8 mouse cellular contexts compared by ENCODE assay signal in genomic region chr10:89685391-89686138, GRCm38 (mm10). TPM values are rescaled to one million over a fixed set of nuclear protein-coding genes. Genes with fewer than 3 reads are reported as not detected.
A peak's percentile ranks its signal among the peaks of the same experiment; 100 is the strongest.
DNase-seq lines count a peak whose midpoint lies in the region; ATAC-seq and TF ChIP-seq lines count a peak whose summit lies in the region.

No protein-coding gene starts in this region.

- H3K36me3 ChIP-seq in MEL (ENCODE audit: control insufficient read depth in 1 of 2, insufficient read depth in 2 of 2, low read length in 2 of 2): peaks cover 0 to 37% of the 10 kb centered on the region in 2 experiments; a peak in 2 of 4 replicates
- no peaks in the 10 kb centered on the region for H3K36me3 ChIP-seq in hindbrain, embryonic 11.5 days (ENCODE audit: control insufficient read depth, insufficient read depth, low read length)
- H3K36me3 ChIP-seq in liver, embryonic 13.5 days: peaks cover 6% of the 10 kb centered on the region; the same call in 1 of the 2 replicates
- H3K36me3 ChIP-seq in neural tube, embryonic 15.5 days: no peaks in the 10 kb centered on the region

- peaks cover 39% of the 10 kb centered on the region for H3K79me2 ChIP-seq in MEL (ENCODE audit: control insufficient read depth, insufficient read depth, low read length, poor library complexity)

- no peaks in the 10 kb centered on the region for H3K27me3 ChIP-seq in MEL (ENCODE audit: control insufficient read depth in 1 of 2, insufficient read depth in 2 of 2, low read length in 2 of 2)
- no peaks in the 10 kb centered on the region for H3K27me3 ChIP-seq in hindbrain, embryonic 11.5 days (ENCODE audit: control insufficient read depth, insufficient read depth, low read length)
- no peaks in the 10 kb centered on the region for H3K27me3 ChIP-seq in liver, embryonic 13.5 days
- H3K27me3 ChIP-seq in neural tube, embryonic 15.5 days (replicated peaks): no peaks in the 10 kb centered on the region

- TF ChIP-seq POLR2A in MEL (IDR thresholded peaks at IDR 0.05; ENCODE audit: control insufficient read depth in 1 of 2, insufficient read depth in 1 of 2, low read depth in 1 of 2, low read length in 2 of 2, poor library complexity in 1 of 2): no peak

- ATAC-seq in hindbrain, embryonic 11.5 days (ENCODE audit: low FRiP score): peak; percentile 83; the same call in 1 of the 2 replicates
- peak; percentile 69 for ATAC-seq in liver, embryonic 13.5 days (ENCODE audit: low read depth)
- peak; percentile 71 for ATAC-seq in neural tube, embryonic 15.5 days (ENCODE audit: low FRiP score)

- TF ChIP-seq CTCF in left cerebral cortex, adult 2 months (IDR thresholded peaks at IDR 0.05): no peak
- TF ChIP-seq CTCF in MEL (IDR thresholded peaks at IDR 0.05 in 2 of 3, conservative IDR thresholded peaks at IDR 0.05 in 1 of 3; ENCODE audit: control insufficient read depth in 1 of 3, insufficient read depth in 1 of 3, low read depth in 2 of 3, low read length in 3 of 3, poor library complexity in 1 of 3, severe bottlenecking in 1 of 3): no peak

- WGBS in hindbrain, embryonic 11.5 days: 3% methylated on average over 51 of the region's 51 CpGs
- 1% methylated on average over 51 of the region's 51 CpGs for WGBS in liver, embryonic 13.5 days (ENCODE audit: insufficient replicate concordance)
- 1% methylated on average over 51 of the region's 51 CpGs for WGBS in neural tube, embryonic 15.5 days

- peak overlapping the region; percentile 89 for H3K27ac ChIP-seq in left cerebral cortex, adult 2 months
- H3K27ac ChIP-seq in MEL (ENCODE audit: control insufficient read depth, low read depth, low read length): peak overlapping the region; percentile 40
- H3K27ac ChIP-seq in hindbrain, embryonic 11.5 days (ENCODE audit: low read depth, low read length): peak overlapping the region; percentile 40
- peak overlapping the region; percentile 84 for H3K27ac ChIP-seq in liver, embryonic 13.5 days
- H3K27ac ChIP-seq in neural tube, embryonic 15.5 days (replicated peaks): peak overlapping the region; percentile 83

- peak overlapping the region; percentile 96 for H3K4me3 ChIP-seq in left cerebral cortex, adult 2 months
- H3K4me3 ChIP-seq in MEL (ENCODE audit: control insufficient read depth in 1 of 2, insufficient read depth in 1 of 2, low read depth in 2 of 2, low read length in 2 of 2): peak overlapping the region; percentile 86 to 95
- peak overlapping the region; percentile 100 for H3K4me3 ChIP-seq in hindbrain, embryonic 11.5 days (ENCODE audit: low read depth, low read length)
- peak overlapping the region; percentile 97 for H3K4me3 ChIP-seq in liver, embryonic 13.5 days (replicated peaks)
- H3K4me3 ChIP-seq in neural tube, embryonic 15.5 days (replicated peaks): peak overlapping the region; percentile 69

- peaks cover 28 to 42% of the 10 kb centered on the region in 2 experiments for H3K4me1 ChIP-seq in MEL (ENCODE audit: control insufficient read depth in 1 of 2, insufficient read depth in 2 of 2, low read length in 2 of 2)
- H3K4me1 ChIP-seq in hindbrain, embryonic 11.5 days (replicated peaks; ENCODE audit: control insufficient read depth, insufficient read depth, low read length): no peaks in the 10 kb centered on the region
- peaks cover 79% of the 10 kb centered on the region for H3K4me1 ChIP-seq in liver, embryonic 13.5 days (replicated peaks)
- peaks cover 23% of the 10 kb centered on the region for H3K4me1 ChIP-seq in neural tube, embryonic 15.5 days

- peak overlapping the region; percentile 88 for H3K9ac ChIP-seq in MEL (ENCODE audit: control insufficient read depth, low read depth, low read length, poor library complexity, severe bottlenecking)
- peak overlapping the region; percentile 91 for H3K9ac ChIP-seq in hindbrain, embryonic 11.5 days (ENCODE audit: low read depth, low read length)
- H3K9ac ChIP-seq in liver, embryonic 13.5 days: peak overlapping the region; percentile 94
- H3K9ac ChIP-seq in neural tube, embryonic 15.5 days (replicated peaks): peak overlapping the region; percentile 81

- TF ChIP-seq RAD21 in MEL (IDR thresholded peaks at IDR 0.05; ENCODE audit: low read depth, low read length): no peak

- intact Hi-C loops in left cerebral cortex, adult 2 months (cut with DNase I): no loop called here

- TF ChIP-seq EP300 in MEL (IDR thresholded peaks at IDR 0.05; ENCODE audit: low read depth in 1 of 2, low read length in 2 of 2): peak; percentile 29 to 69; a peak in 2 of 4 replicates

- H3K4me2 ChIP-seq in hindbrain, embryonic 11.5 days (replicated peaks; ENCODE audit: low read depth, low read length): peak overlapping the region; percentile 74
- peak overlapping the region; percentile 90 for H3K4me2 ChIP-seq in liver, embryonic 13.5 days
- peak overlapping the region; percentile 67 for H3K4me2 ChIP-seq in neural tube, embryonic 15.5 days

- no peak for DNase-seq in left cerebral cortex, adult 2 months (ENCODE audit: extremely low spot score in 1 of 2, low spot score in 2 of 2)
- DNase-seq in left cerebral cortex, adult 11 months (ENCODE audit: low spot score): no peak
- DNase-seq in MEL (ENCODE audit: low read depth, low spot score): peak; percentile 62
- peak; percentile 21 for DNase-seq in embryo, embryonic 10.5 days (ENCODE audit: low spot score)
- peak; percentile 45 for DNase-seq in hindbrain, embryonic 11.5 days (ENCODE audit: low spot score)
- DNase-seq in liver, embryonic 13.5 days: peak; percentile 22
- DNase-seq in ovary, postnatal 10 days (ENCODE audit: low spot score): no peak

- no peaks in the 10 kb centered on the region for H3K9me3 ChIP-seq in MEL (replicated peaks; ENCODE audit: insufficient read depth, low read length)
- H3K9me3 ChIP-seq in hindbrain, embryonic 11.5 days (ENCODE audit: control insufficient read depth, low read length): no peaks in the 10 kb centered on the region
- H3K9me3 ChIP-seq in liver, embryonic 13.5 days (replicated peaks): no peaks in the 10 kb centered on the region
- no peaks in the 10 kb centered on the region for H3K9me3 ChIP-seq in neural tube, embryonic 15.5 days (replicated peaks)

TF ChIP-seq in MEL, 35 proteins besides CTCF, POLR2A, EP300 and RAD21:
- no peak for TF ChIP-seq KAT2A (conservative IDR thresholded peaks at IDR 0.05; ENCODE audit: low read depth, low read length)
- TF ChIP-seq TAL1 (IDR thresholded peaks at IDR 0.05; ENCODE audit: low read length): 0 out of 2 replicates have a peak, but pooled peaks have one; percentile 25
- TF ChIP-seq GATA1 (IDR thresholded peaks at IDR 0.05; ENCODE audit: low read depth, low read length): peak; percentile 36; the same call in 1 of the 2 replicates
- no peak for TF ChIP-seq USF1 (IDR thresholded peaks at IDR 0.05; ENCODE audit: low read depth, low read length)
- peak; percentile 34; the same call in 1 of the 2 replicates for TF ChIP-seq MXI1 (IDR thresholded peaks at IDR 0.05; ENCODE audit: low read depth, low read length)
- peak; percentile 18; the same call in 1 of the 2 replicates for TF ChIP-seq ETS1 (IDR thresholded peaks at IDR 0.05; ENCODE audit: low read depth, low read length)
- peak; percentile 61; the same call in 1 of the 2 replicates for TF ChIP-seq MYB (IDR thresholded peaks at IDR 0.05; ENCODE audit: low read depth, low read length)
- peak; percentile 41 for TF ChIP-seq TCF12 (IDR thresholded peaks at IDR 0.05; ENCODE audit: low read depth, low read length)
TF ChIP-seq in MEL: peak in this region for 6.

RNA-seq across cellular contexts. Expression of gene Scyl2, which starts 0.5 kb away (rescaled TPM):
- 10 to 100 TPM; 34.2 to 34.7 TPM for total RNA-seq in left cerebral cortex, adult 2 months (2021)
- total RNA-seq in MEL (2012; rRNA removed): 19.8 and 21.8 TPM in 2 replicates
- 10 to 100 TPM in 1 of 2 experiments, not detected in 1; 27.9 TPM for polyA plus RNA-seq in MEL (2012; ENCODE audit: insufficient read depth in 1 of 2, insufficient read length in 2 of 2, low read depth in 1 of 2, low replicate concordance in 2 of 2, missing spikeins in 1 of 2)
- 23.5 and 27.7 TPM in 2 replicates for polyA plus RNA-seq in hindbrain, embryonic 11.5 days (2014; fragmentation: Nextera tagmentation; extraction: Ambion mirVana)
- 4.3 and 5.1 TPM in 2 replicates for polyA plus RNA-seq in liver, embryonic 13.5 days (2015; fragmentation: Nextera tagmentation; extraction: Ambion mirVana)
- 6.7 and 7.8 TPM in 2 replicates for polyA plus RNA-seq in neural tube, embryonic 15.5 days (2015; fragmentation: Nextera tagmentation; extraction: Ambion mirVana)

RNA-seq across cellular contexts. Expression of gene Actr6, which starts 46.5 kb away (rescaled TPM):
- total RNA-seq in left cerebral cortex, adult 2 months (2021): 10 to 100 TPM; 21.5 to 23.0 TPM
- 14.4 and 14.6 TPM in 2 replicates for total RNA-seq in MEL (2012; rRNA removed)
- 100 to 1,000 TPM in 1 of 2 experiments, 10 to 100 TPM in 1; 15.3 to 414 TPM for polyA plus RNA-seq in MEL (2012; ENCODE audit: insufficient read depth in 1 of 2, insufficient read length in 2 of 2, low read depth in 1 of 2, low replicate concordance in 2 of 2, missing spikeins in 1 of 2)
- 41.9 and 45.1 TPM in 2 replicates for polyA plus RNA-seq in hindbrain, embryonic 11.5 days (2014; fragmentation: Nextera tagmentation; extraction: Ambion mirVana)
- 18.1 and 24.1 TPM in 2 replicates for polyA plus RNA-seq in liver, embryonic 13.5 days (2015; fragmentation: Nextera tagmentation; extraction: Ambion mirVana)
- polyA plus RNA-seq in neural tube, embryonic 15.5 days (2015; fragmentation: Nextera tagmentation; extraction: Ambion mirVana): 58.6 and 67.6 TPM in 2 replicates

RNA-seq across cellular contexts. Expression of gene Uhrf1bp1l, which starts 59.2 kb away (rescaled TPM):
- total RNA-seq in left cerebral cortex, adult 2 months (2021): 10 to 100 TPM; 90.6 to 94.6 TPM
- total RNA-seq in MEL (2012; rRNA removed): 26.0 and 29.4 TPM in 2 replicates
- 10 to 100 TPM; 23.7 to 44.8 TPM for polyA plus RNA-seq in MEL (2012; ENCODE audit: insufficient read depth in 1 of 2, insufficient read length in 2 of 2, low read depth in 1 of 2, low replicate concordance in 2 of 2, missing spikeins in 1 of 2)
- polyA plus RNA-seq in hindbrain, embryonic 11.5 days (2014; fragmentation: Nextera tagmentation; extraction: Ambion mirVana): 33.2 and 33.4 TPM in 2 replicates
- polyA plus RNA-seq in liver, embryonic 13.5 days (2015; fragmentation: Nextera tagmentation; extraction: Ambion mirVana): 10.5 and 15.1 TPM in 2 replicates
- 28.9 and 29.3 TPM in 2 replicates for polyA plus RNA-seq in neural tube, embryonic 15.5 days (2015; fragmentation: Nextera tagmentation; extraction: Ambion mirVana)

Comparison
In these comparisons a context has a peak if more than half of its experiments do, and no peak if none do; other contexts are left out.
1. DNase-seq: peak in MEL (single experiment), embryo, embryonic 10.5 days (single experiment), hindbrain, embryonic 11.5 days (single experiment) and liver, embryonic 13.5 days (single experiment); none in left cerebral cortex, adult 2 months (0 of 2), left cerebral cortex, adult 11 months (single experiment) and ovary, postnatal 10 days (single experiment).
2. Peak in every context shown above with its lines, with median percentiles within 50 percentile points of each other: H3K27ac ChIP-seq, H3K4me3 ChIP-seq, H3K9ac ChIP-seq, ATAC-seq and H3K4me2 ChIP-seq.